Mouse (Mus musculus) heart, adult 2 months (tissue): Measurements from ENCODE around the gene Tmem245. TPM values are rescaled to one million over a fixed set of nuclear protein-coding genes. Genes with fewer than 3 reads are reported as not detected.

Experiments used
- DNase-seq, 2 experiments: peaks; one replicate each; pipeline ENCODE4 v3.0.0; 2021
- H3K27ac ChIP-seq: fragments of 200-600 bp; 2 replicates; pipeline ENCODE4 v1.8.1; 2022
- H3K27me3 ChIP-seq: fragments of 200-500 bp; 2 replicates; pipeline ENCODE4 v1.6.1; 2012; ENCODE audit warnings: mild to moderate bottlenecking, low read length, inconsistent platforms, mixed read lengths; ENCODE audit not compliant: control insufficient read depth, insufficient read depth
- H3K36me3 ChIP-seq: fragments of 200-500 bp; 2 replicates; pipeline ENCODE4 v1.6.1; 2012; ENCODE audit warnings: low read length, inconsistent platforms; ENCODE audit not compliant: control insufficient read depth, insufficient read depth
- H3K4me1 ChIP-seq: fragments of 200-500 bp; 2 replicates; pipeline ENCODE4 v1.6.1; 2011; ENCODE audit warnings: low read length; ENCODE audit not compliant: control insufficient read depth, insufficient read depth
- H3K4me3 ChIP-seq: fragments of 200-600 bp; 2 replicates; pipeline ENCODE4 v1.8.1; 2022
- H3K79me2 ChIP-seq: fragments of 200-500 bp; replicated peaks from 2 replicates; pipeline ENCODE4 v1.6.1; 2012; ENCODE audit warnings: mild to moderate bottlenecking, inconsistent platforms, low read length, moderate library complexity, mixed read lengths; ENCODE audit not compliant: control insufficient read depth, insufficient read depth
- H3K9ac ChIP-seq: fragments of 200-500 bp; 2 replicates; pipeline ENCODE4 v1.6.1; 2012; ENCODE audit warnings: low read depth, mild to moderate bottlenecking, control low read depth, inconsistent platforms, low read length, mixed read lengths
- CTCF ChIP-seq: fragments of 200-600 bp; IDR thresholded peaks from 2 replicates; pipeline ENCODE4 v1.8.1; 2022; ENCODE audit warnings: antibody characterized with exemption, mild to moderate bottlenecking, moderate library complexity
- EP300 ChIP-seq: fragments of 200-500 bp; IDR thresholded peaks from 2 replicates; pipeline ENCODE4 v1.6.1; 2011; ENCODE audit warnings: low read depth, low read length, control low read depth; ENCODE audit not compliant: insufficient read depth
- POLR2A ChIP-seq: fragments of 200-500 bp; IDR thresholded peaks from 2 replicates; pipeline ENCODE4 v1.6.1; 2011; ENCODE audit warnings: mild to moderate bottlenecking, low read depth, low read length, control low read depth; ENCODE audit not compliant: insufficient read depth
- WGBS: fragments of 180-500 bp; shearing (Covaris S2); methylation state at CpG from one replicate; pipeline ENCODE4 v1.1.7; 2018; 5-methylcytosine and 5-hydroxymethylcytosine counted together
- intact Hi-C: fragments of 180-260 bp; cut with DNase I; formaldehyde crosslinking; loops from one replicate; pipeline ENCODE4 v1.15.1; 2025
- polyA plus RNA-seq: library from polyadenylated mRNA; depleted of rRNA; stranded (reverse); fragments of >200 nt; gene quantifications from 2 replicates; pipeline ENCODE4 v1.2.3, GENCODE M21; 2012
- total RNA-seq, 2 experiments: library from RNA; stranded (reverse); gene quantifications; 2 replicates each; pipeline ENCODE4 v1.2.3; 2021

Tmem245 gene
- total and polyA plus RNA-seq, 3 experiments, result 24.0 to 77.3 (median 66.3) TPM

- peaks cover 22% of the 10 kb centered on the region for H3K4me1 ChIP-seq
- peaks cover 37% of the 10 kb centered on the region for H3K36me3 ChIP-seq
- H3K27ac ChIP-seq, result peak overlapping the region; percentile 27
- no peaks in the 10 kb centered on the region for H3K27me3 ChIP-seq
- DNase-seq, result no peak
- 9% methylated on average over 6 of the region's 6 CpGs for WGBS
- H3K79me2 ChIP-seq, result peaks cover 4% of the 10 kb centered on the region
- H3K4me3 ChIP-seq, result no peak overlapping the region
- no peak overlapping the region for H3K9ac ChIP-seq
- intact Hi-C loops, result no loop called here
- TF ChIP-seq POLR2A (no peak), CTCF (no peak), EP300 (0 out of 2 replicates have a peak, but pooled peaks have one; percentile 27)
Observed at GRCm38 (mm10) chr4:56937136-56937535, 10.1 kb downstream of the Tmem245 start.

GRCm38 (mm10) chr4:56935327-56935726 lies 11.9 kb downstream of the Tmem245 start:
- TF ChIP-seq EP300 (no peak), CTCF (no peak), POLR2A (no peak)
- Histone ChIP-seq H3K27ac (no peak overlapping the region), H3K4me3 (no peak overlapping the region), H3K4me1 (peaks cover 26% of the 10 kb centered on the region), H3K36me3 (peaks cover 41% of the 10 kb centered on the region), H3K9ac (no peak overlapping the region), H3K27me3 (no peaks in the 10 kb centered on the region), H3K79me2 (peaks cover 4% of the 10 kb centered on the region)
- no peak for DNase-seq
- intact Hi-C loops, result no loop called here
- WGBS, result no CpG with 5 or more reads among the region's 1 CpGs

GRCm38 (mm10) chr4:56933154-56933553 lies 14.1 kb downstream of the Tmem245 start:
- TF ChIP-seq POLR2A (no peak), EP300 (no peak), CTCF (no peak)
- no peak overlapping the region for H3K9ac ChIP-seq
- H3K27me3 ChIP-seq, result no peaks in the 10 kb centered on the region
- 74% methylated on average over 4 of the region's 4 CpGs for WGBS
- H3K4me3 ChIP-seq, result no peak overlapping the region
- intact Hi-C loops, result no loop called here
- no peak for DNase-seq
- peaks cover 1% of the 10 kb centered on the region for H3K79me2 ChIP-seq
- peaks cover 24% of the 10 kb centered on the region for H3K4me1 ChIP-seq
- H3K36me3 ChIP-seq, result peaks cover 45% of the 10 kb centered on the region
- no peak overlapping the region for H3K27ac ChIP-seq

- Histone ChIP-seq H3K79me2 (peaks cover 1% of the 10 kb centered on the region), H3K27me3 (no peaks in the 10 kb centered on the region), H3K9ac (no peak overlapping the region), H3K4me1 (peaks cover 20% of the 10 kb centered on the region), H3K36me3 (peaks cover 50% of the 10 kb centered on the region), H3K27ac (peak overlapping the region; percentile 67), H3K4me3 (no peak overlapping the region)
- peak; percentile 33 to 50 for DNase-seq
- intact Hi-C loops, result no loop called here
- 36% methylated on average over 7 of the region's 7 CpGs for WGBS
- TF ChIP-seq EP300 (0 out of 2 replicates have a peak, but pooled peaks have one; percentile 49), CTCF (no peak)
Observed at GRCm38 (mm10) chr4:56932096-56932495, 15.1 kb downstream of the Tmem245 start.

GRCm38 (mm10) chr4:56930312-56930711 lies 16.9 kb downstream of the Tmem245 start:
- Histone ChIP-seq H3K79me2 (no peaks in the 10 kb centered on the region; the same call in none of the 2 replicates), H3K4me1 (peaks cover 16% of the 10 kb centered on the region), H3K36me3 (peaks cover 46% of the 10 kb centered on the region), H3K4me3 (no peak overlapping the region), H3K9ac (no peak overlapping the region), H3K27ac (peak overlapping the region; percentile 62), H3K27me3 (no peaks in the 10 kb centered on the region)
- WGBS, result 56% methylated on average over 4 of the region's 4 CpGs
- no peak for DNase-seq
- intact Hi-C loops, result no loop called here
- no peak for TF ChIP-seq CTCF
- no peak for TF ChIP-seq POLR2A
- no peak for TF ChIP-seq EP300

GRCm38 (mm10) chr4:56926971-56927370 lies 20.3 kb downstream of the Tmem245 start:
- no peak overlapping the region for H3K4me3 ChIP-seq
- WGBS, result 81% methylated on average over 4 of the region's 4 CpGs
- H3K27ac ChIP-seq, result no peak overlapping the region
- H3K27me3 ChIP-seq, result no peaks in the 10 kb centered on the region
- intact Hi-C loops, result no loop called here
- TF ChIP-seq POLR2A (no peak), CTCF (no peak)
- no peak for DNase-seq
- peaks cover 8% of the 10 kb centered on the region for H3K4me1 ChIP-seq
- H3K9ac ChIP-seq, result no peak overlapping the region
- H3K79me2 ChIP-seq, result no peaks in the 10 kb centered on the region; the same call in 1 of the 2 replicates
- peaks cover 47% of the 10 kb centered on the region for H3K36me3 ChIP-seq
